Mouse (Mus musculus) MEL (cell line): ENCODE data around the gene Mzt1. TPM values are rescaled to one million over a fixed set of nuclear protein-coding genes. Genes with fewer than 3 reads are reported as not detected.

Experiments
- DNase-seq: peaks from one replicate; pipeline ENCODE4 v3.0.0; 2011; ENCODE audit warnings: low read depth, low spot score
- H3K27ac ChIP-seq: 2 replicates; pipeline ENCODE4 v1.5.1; 2012; ENCODE audit warnings: low read depth, mild to moderate bottlenecking, control low read depth, low read length, moderate library complexity; ENCODE audit not compliant: control insufficient read depth
- H3K27me3 ChIP-seq, 2 experiments: fragments of 150-350 bp in 1 of 2; sonication (generic) in 1 of 2; 2 replicates each; pipeline ENCODE4 v1.6.1; 2012; ENCODE audit warnings: low read length in 2 of 2, mild to moderate bottlenecking in 2 of 2, improper control_type of control experiment in 1 of 2, moderate library complexity in 1 of 2; ENCODE audit not compliant: insufficient read depth in 2 of 2, control insufficient read depth in 1 of 2
- H3K36me3 ChIP-seq, 2 experiments: 2 replicates each; pipeline ENCODE4 v1.6.1; 2012 to 2014; ENCODE audit warnings: low read length in 2 of 2, improper control_type of control experiment in 1 of 2, inconsistent platforms in 1 of 2, mild to moderate bottlenecking in 1 of 2; ENCODE audit not compliant: insufficient read depth in 2 of 2, control insufficient read depth in 1 of 2
- H3K4me1 ChIP-seq, 2 experiments: fragments of 150-350 bp in 1 of 2; sonication (generic) in 1 of 2; 2 replicates each; pipeline ENCODE4 v1.6.1; 2012; ENCODE audit warnings: low read length in 2 of 2, improper control_type of control experiment in 1 of 2, mild to moderate bottlenecking in 1 of 2; ENCODE audit not compliant: insufficient read depth in 2 of 2, control insufficient read depth in 1 of 2
- H3K4me3 ChIP-seq, 2 experiments: fragments of 150-350 bp in 1 of 2; sonication (generic) in 1 of 2; 2 replicates each; pipeline ENCODE4 v1.5.1; 2012; ENCODE audit warnings: low read depth in 2 of 2, low read length in 2 of 2, mild to moderate bottlenecking in 2 of 2, moderate library complexity in 2 of 2, control low read depth in 1 of 2, improper control_type of control experiment in 1 of 2; ENCODE audit not compliant: control insufficient read depth in 1 of 2, insufficient read depth in 1 of 2
- H3K79me2 ChIP-seq: 2 replicates; pipeline ENCODE4 v1.6.1; 2012; ENCODE audit warnings: mild to moderate bottlenecking, low read length, moderate library complexity; ENCODE audit not compliant: control insufficient read depth, poor library complexity, insufficient read depth
- H3K9ac ChIP-seq: 2 replicates; pipeline ENCODE4 v1.6.1; 2012; ENCODE audit warnings: low read depth, mild to moderate bottlenecking, control low read depth, low read length, moderate library complexity; ENCODE audit not compliant: control insufficient read depth, poor library complexity, severe bottlenecking
- H3K9me3 ChIP-seq: fragments of 150-350 bp; sonication (generic); replicated peaks from 2 replicates; pipeline ENCODE4 v1.6.1; 2012; ENCODE audit warnings: mild to moderate bottlenecking, low read length, improper control_type of control experiment, moderate library complexity; ENCODE audit not compliant: insufficient read depth
- CHD1 ChIP-seq: IDR thresholded peaks from 2 replicates; pipeline ENCODE4 v1.6.1; 2012; ENCODE audit warnings: low read depth, mild to moderate bottlenecking, inconsistent platforms, low read length, improper control_type of control experiment
- CTCF ChIP-seq, 3 experiments: IDR thresholded peaks in 2 of 3; conservative IDR thresholded peaks in 1 of 3; 2 replicates each; pipeline ENCODE4 v1.5.1; 2011 to 2012; ENCODE audit warnings: low read length in 3 of 3, low read depth in 2 of 3, mild to moderate bottlenecking in 2 of 3, improper control_type of control experiment in 1 of 3, inconsistent platforms in 1 of 3, mixed read lengths in 1 of 3, moderate library complexity in 1 of 3; ENCODE audit not compliant: control insufficient read depth in 1 of 3, insufficient read depth in 1 of 3, poor library complexity in 1 of 3, severe bottlenecking in 1 of 3
- E2F4 ChIP-seq: IDR thresholded peaks from 2 replicates; pipeline ENCODE4 v1.6.1; 2011; ENCODE audit warnings: low read depth, low read length, improper control_type of control experiment, borderline replicate concordance
- EP300 ChIP-seq, 2 experiments: IDR thresholded peaks; 2 replicates each; pipeline ENCODE4 v1.6.1; 2011; ENCODE audit warnings: improper control_type of control experiment in 2 of 2, low read length in 2 of 2, low read depth in 1 of 2, mild to moderate bottlenecking in 1 of 2
- ETS1 ChIP-seq: IDR thresholded peaks from 2 replicates; pipeline ENCODE4 v1.6.1; 2012; ENCODE audit warnings: low read depth, mild to moderate bottlenecking, inconsistent platforms, low read length, improper control_type of control experiment, moderate library complexity
- GATA1 ChIP-seq: IDR thresholded peaks from 2 replicates; pipeline ENCODE4 v1.6.1; 2011; ENCODE audit warnings: low read depth, low read length, improper control_type of control experiment
- HCFC1 ChIP-seq: IDR thresholded peaks from 2 replicates; pipeline ENCODE4 v1.6.1; 2012; ENCODE audit warnings: low read depth, mild to moderate bottlenecking, inconsistent platforms, low read length, improper control_type of control experiment, moderate library complexity
- JUND ChIP-seq: IDR thresholded peaks from 2 replicates; pipeline ENCODE4 v1.6.1; 2011; ENCODE audit warnings: low read depth, mild to moderate bottlenecking, improper control_type of control experiment, low read length
- KAT2A ChIP-seq: conservative IDR thresholded peaks from 2 replicates; pipeline ENCODE4 v1.6.1; 2012; ENCODE audit warnings: low read depth, low read length, improper control_type of control experiment, inconsistent platforms
- MAZ ChIP-seq: IDR thresholded peaks from 2 replicates; pipeline ENCODE4 v1.6.1; 2012; ENCODE audit warnings: low read depth, mild to moderate bottlenecking, inconsistent platforms, low read length, improper control_type of control experiment
- MYB ChIP-seq: IDR thresholded peaks from 2 replicates; pipeline ENCODE4 v1.6.1; 2011; ENCODE audit warnings: mild to moderate bottlenecking, low read depth, low read length, improper control_type of control experiment
- MYC ChIP-seq: IDR thresholded peaks from 2 replicates; pipeline ENCODE4 v1.6.1; 2011; ENCODE audit warnings: low read depth, mild to moderate bottlenecking, low read length, improper control_type of control experiment, moderate library complexity
- NELFE ChIP-seq: IDR thresholded peaks from 2 replicates; pipeline ENCODE4 v1.6.1; 2011; ENCODE audit warnings: low read depth, low read length, improper control_type of control experiment
- NRF1 ChIP-seq: IDR thresholded peaks from 2 replicates; pipeline ENCODE4 v1.6.1; 2014; ENCODE audit warnings: low read depth, mild to moderate bottlenecking, inconsistent platforms, low read length, improper control_type of control experiment, moderate library complexity; ENCODE audit not compliant: poor library complexity, insufficient read depth, severe bottlenecking
- POLR2A ChIP-seq, 2 experiments: IDR thresholded peaks; 2 replicates each; pipeline ENCODE4 v1.6.1; 2011 to 2012; ENCODE audit warnings: low read length in 2 of 2, mild to moderate bottlenecking in 2 of 2, control low read depth in 1 of 2, improper control_type of control experiment in 1 of 2, low read depth in 1 of 2, moderate library complexity in 1 of 2; ENCODE audit not compliant: control insufficient read depth in 1 of 2, insufficient read depth in 1 of 2, poor library complexity in 1 of 2
- POLR2AphosphoS2 ChIP-seq: IDR thresholded peaks from 2 replicates; pipeline ENCODE4 v1.6.1; 2011; ENCODE audit warnings: low read length, improper control_type of control experiment
- POLR2AphosphoS5 ChIP-seq: IDR thresholded peaks from 2 replicates; pipeline ENCODE4 v1.6.1; 2012; ENCODE audit warnings: low read depth, borderline replicate concordance, mild to moderate bottlenecking, inconsistent platforms, low read length, moderate library complexity, mixed read lengths
- TBP ChIP-seq: IDR thresholded peaks from 2 replicates; pipeline ENCODE4 v1.8.0; 2011; ENCODE audit warnings: low read depth, low read length, improper control_type of control experiment
- TCF12 ChIP-seq: IDR thresholded peaks from 2 replicates; pipeline ENCODE4 v1.6.1; 2014; ENCODE audit warnings: low read depth, mild to moderate bottlenecking, inconsistent platforms, low read length, improper control_type of control experiment, moderate library complexity
- UBTF ChIP-seq: IDR thresholded peaks from 2 replicates; pipeline ENCODE4 v1.6.1; 2012; ENCODE audit warnings: low read depth, mild to moderate bottlenecking, inconsistent platforms, low read length, improper control_type of control experiment, moderate library complexity, borderline replicate concordance; ENCODE audit not compliant: insufficient read depth
- USF2 ChIP-seq, 2 experiments: IDR thresholded peaks; 2 replicates each; pipeline ENCODE4 v1.6.1; 2011 to 2012; ENCODE audit warnings: improper control_type of control experiment in 2 of 2, low read length in 2 of 2, borderline replicate concordance in 1 of 2, inconsistent platforms in 1 of 2, low read depth in 1 of 2, mild to moderate bottlenecking in 1 of 2; ENCODE audit not compliant: insufficient read depth in 1 of 2
- ZC3H11A ChIP-seq: IDR thresholded peaks from 2 replicates; pipeline ENCODE4 v1.6.1; 2012; ENCODE audit warnings: low read depth, mild to moderate bottlenecking, inconsistent platforms, low read length, improper control_type of control experiment
- ZKSCAN1 ChIP-seq: IDR thresholded peaks from 2 replicates; pipeline ENCODE4 v1.6.1; 2012; ENCODE audit warnings: low read depth, mild to moderate bottlenecking, inconsistent platforms, low read length, improper control_type of control experiment, moderate library complexity
- ZMIZ1 ChIP-seq: IDR thresholded peaks from 2 replicates; pipeline ENCODE4 v1.6.1; 2012; ENCODE audit warnings: low read depth, mild to moderate bottlenecking, inconsistent platforms, low read length, improper control_type of control experiment, moderate library complexity
- ZNF384 ChIP-seq: IDR thresholded peaks from 2 replicates; pipeline ENCODE4 v1.6.1; 2012; ENCODE audit warnings: low read depth, mild to moderate bottlenecking, inconsistent platforms, low read length, improper control_type of control experiment
- polyA plus RNA-seq, 2 experiments: library from polyadenylated mRNA; stranded (reverse) in 1 of 2; unstranded in 1 of 2; fragments of >175 nt in 1 of 2; fragments of >200 nt in 1 of 2; gene quantifications; 2 replicates each; pipeline versions ENCODE4 v1.2.1 to v1.2.4; 2012; ENCODE audit warnings: low replicate concordance in 2 of 2, low read depth in 1 of 2; ENCODE audit not compliant: insufficient read length in 2 of 2, insufficient read depth in 1 of 2, missing spikeins in 1 of 2
- total RNA-seq: library from RNA; depleted of rRNA; stranded (reverse); fragments of 300-350 nt; gene quantifications from 2 replicates; pipeline ENCODE4 v1.2.3, GENCODE M21; 2012

Gene Mzt1
- total and polyA plus RNA-seq, 3 experiments, result 17.5 to 42.3 TPM; not detected in 1

DNA sequence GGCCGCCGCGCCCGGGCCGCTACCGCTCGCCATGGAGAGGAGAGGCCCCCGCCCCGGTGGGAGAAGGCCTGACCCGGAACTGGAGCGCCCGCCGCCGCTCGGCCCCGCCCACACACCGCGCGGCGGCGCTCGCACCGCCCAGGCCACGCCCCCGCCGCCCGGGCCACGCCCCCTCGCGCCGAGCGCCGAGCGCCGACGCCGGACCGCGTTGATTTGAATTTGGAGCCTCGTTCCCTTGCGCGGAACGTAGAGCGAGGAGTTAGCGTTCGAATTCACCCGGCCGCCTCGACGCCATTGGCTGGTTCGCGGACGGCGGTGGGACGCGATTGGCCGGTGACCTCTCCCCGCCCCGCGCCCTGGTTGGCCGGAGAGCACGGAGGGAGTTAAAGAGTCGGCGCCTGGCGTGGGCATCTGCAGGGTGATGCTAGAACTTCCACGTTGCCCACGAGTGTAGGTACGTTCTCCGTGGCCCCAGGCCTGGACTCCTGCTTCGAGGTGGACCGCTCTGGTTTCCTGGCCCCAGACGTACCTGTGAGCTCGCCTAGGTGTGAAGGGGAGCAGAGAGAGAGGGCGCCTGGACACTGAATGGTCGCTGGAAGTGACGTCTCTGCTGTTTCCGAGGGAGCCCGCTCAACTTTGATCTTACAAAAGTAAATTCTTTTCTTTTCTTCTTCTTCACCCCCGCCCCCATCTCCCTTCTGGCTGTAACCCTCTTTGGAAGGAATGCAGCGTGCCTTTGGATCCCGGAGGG lies at the start of gene Mzt1, which contains the start of gene Bora (continued):
- TF ChIP-seq CHD1 (no peak), MYC (0 out of 2 replicates have a peak, but pooled peaks have one; percentile 40), GATA1 (no peak), ZKSCAN1 (no peak)

DNA sequence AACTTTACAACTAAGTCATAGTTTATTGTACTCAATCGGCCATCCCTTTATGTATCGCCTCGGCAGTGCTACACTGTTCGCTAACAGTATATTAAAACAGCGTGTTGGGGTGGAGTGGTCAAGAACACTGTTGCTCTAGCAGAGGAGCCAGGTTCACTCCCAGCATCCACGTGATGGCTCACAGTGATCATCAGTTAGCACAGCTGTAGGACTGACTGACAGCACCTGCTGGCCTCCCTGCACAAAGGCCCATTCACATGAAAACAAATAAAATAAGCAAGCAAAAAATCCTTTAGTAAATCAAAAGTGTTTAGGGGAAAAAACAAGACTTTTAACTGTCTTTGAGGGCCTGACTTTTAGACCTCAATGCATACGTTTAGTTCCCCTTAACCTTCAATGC lies 43.0 kb upstream of the Mzt1 start:
- H3K79me2 ChIP-seq, result peaks cover 2% of the 10 kb centered on the region; the same call in 1 of the 2 replicates
- no peak overlapping the region for H3K27ac ChIP-seq
- no peak for DNase-seq
- H3K4me3 ChIP-seq, result no peak overlapping the region
- H3K4me1 ChIP-seq, result no peaks in the 10 kb centered on the region; a peak in 1 of 4 replicates
- H3K9me3 ChIP-seq, result no peaks in the 10 kb centered on the region
- TF ChIP-seq NRF1, result no peak
- TF ChIP-seq POLR2AphosphoS5, result no peak
- no peak for TF ChIP-seq E2F4
- peaks cover 8 to 61% of the 10 kb centered on the region in 2 experiments for H3K36me3 ChIP-seq
- H3K27me3 ChIP-seq, result no peaks in the 10 kb centered on the region
- no peak overlapping the region for H3K9ac ChIP-seq

GRCm38 (mm10) chr14:99071146-99071545 lies 25.2 kb upstream of the Mzt1 start:
- peaks cover 6 to 35% of the 10 kb centered on the region in 2 experiments; a peak in 3 of 4 replicates for H3K36me3 ChIP-seq

More at GRCm38 (mm10) chr14:99071146-99071545, 25.2 kb upstream of the Mzt1 start:
- no peak overlapping the region for H3K27ac ChIP-seq
- H3K4me1 ChIP-seq, result no peaks in the 10 kb centered on the region; a peak in 1 of 4 replicates
- H3K9ac ChIP-seq, result no peak overlapping the region
- 0 out of 2 replicates have a peak, but pooled peaks cover 2% of the 10 kb centered on the region for H3K79me2 ChIP-seq
- no peaks in the 10 kb centered on the region for H3K9me3 ChIP-seq
- H3K4me3 ChIP-seq, result no peak overlapping the region
- H3K27me3 ChIP-seq, result no peaks in the 10 kb centered on the region
- DNase-seq, result no peak
- TF ChIP-seq TBP, result no peak
- no peak for TF ChIP-seq KAT2A
- TF ChIP-seq UBTF, result no peak
- TF ChIP-seq USF2 (IDR thresholded peaks at IDR 0.05; ENCODE audit: borderline replicate concordance in 1 of 2, insufficient read depth in 1 of 2, low read depth in 1 of 2, low read length in 2 of 2), result no peak
- no peak for TF ChIP-seq POLR2A (IDR thresholded peaks at IDR 0.05; ENCODE audit: control insufficient read depth in 1 of 2, insufficient read depth in 1 of 2, low read depth in 1 of 2, low read length in 2 of 2, poor library complexity in 1 of 2)
- TF ChIP-seq ZNF384, result no peak
- no peak for TF ChIP-seq ZMIZ1
- no peak for TF ChIP-seq POLR2AphosphoS2
- TF ChIP-seq ZC3H11A, result no peak
- TF ChIP-seq NRF1, result no peak
- no peak for TF ChIP-seq NELFE
- no peak for TF ChIP-seq ETS1
- no peak for TF ChIP-seq MYB
- no peak for TF ChIP-seq MAZ
- no peak for TF ChIP-seq MYC
- TF ChIP-seq EP300 (IDR thresholded peaks at IDR 0.05; ENCODE audit: low read depth in 1 of 2, low read length in 2 of 2), result no peak
- TF ChIP-seq CTCF (IDR thresholded peaks at IDR 0.05 in 2 of 3, conservative IDR thresholded peaks at IDR 0.05 in 1 of 3; ENCODE audit: control insufficient read depth in 1 of 3, insufficient read depth in 1 of 3, low read depth in 2 of 3, low read length in 3 of 3, poor library complexity in 1 of 3, severe bottlenecking in 1 of 3), result no peak
- no peak for TF ChIP-seq HCFC1
- TF ChIP-seq TCF12, result no peak
- no peak for TF ChIP-seq JUND
- TF ChIP-seq, all 39 proteins: peak for 0
